Mouse (Mus musculus) gastrocnemius, postnatal 4 days (tissue): Measurements from ENCODE around the gene P2ry13. TPM values are rescaled to one million over a fixed set of nuclear protein-coding genes. Genes with fewer than 3 reads are reported as not detected.

Experiments
- DNase-seq, 2 experiments: peaks; one replicate each; pipeline ENCODE4 v3.0.0; 2021 to 2022; ENCODE audit warnings: low spot score in 2 of 2, mixed read lengths in 2 of 2
- long read RNA-seq, 2 experiments: library from polyadenylated mRNA; stranded (forward); transcript quantifications; one replicate each; pipeline ENCODE4 v2.0.0; 2021
- total RNA-seq, 2 experiments: library from RNA; stranded (reverse); gene quantifications; 2 replicates each; pipeline ENCODE4 v1.2.3; 2021

P2ry13 gene
- 1 to 10 TPM; 1.3 to 2.0 TPM for total RNA-seq
- long read RNA-seq, experiment 1 = 0 reads
- long read RNA-seq, experiment 2 = 0 reads

DNA sequence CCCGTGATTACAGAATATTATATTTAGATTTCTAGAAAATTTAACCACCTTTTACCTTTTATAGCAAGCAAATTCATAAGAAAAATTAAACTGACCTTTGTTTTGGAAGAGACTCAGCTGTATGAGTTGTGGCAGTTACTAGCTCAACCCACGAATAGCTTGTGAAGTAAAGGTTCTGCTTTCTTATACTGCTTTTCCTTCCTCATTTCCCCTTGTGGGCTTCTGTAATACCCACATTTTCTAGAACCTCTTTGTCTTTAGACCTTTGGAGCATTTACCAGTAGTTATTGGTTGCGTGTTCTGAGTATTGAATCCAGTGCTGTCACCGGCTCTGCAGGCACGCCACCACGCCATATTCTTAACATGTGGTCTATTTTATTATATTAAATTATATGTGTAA is at the start of gene P2ry13:
P2ry13 (minus strand) TSS at position 156 of the 400 bp plus-strand sequence.
- no peak for DNase-seq

DNA sequence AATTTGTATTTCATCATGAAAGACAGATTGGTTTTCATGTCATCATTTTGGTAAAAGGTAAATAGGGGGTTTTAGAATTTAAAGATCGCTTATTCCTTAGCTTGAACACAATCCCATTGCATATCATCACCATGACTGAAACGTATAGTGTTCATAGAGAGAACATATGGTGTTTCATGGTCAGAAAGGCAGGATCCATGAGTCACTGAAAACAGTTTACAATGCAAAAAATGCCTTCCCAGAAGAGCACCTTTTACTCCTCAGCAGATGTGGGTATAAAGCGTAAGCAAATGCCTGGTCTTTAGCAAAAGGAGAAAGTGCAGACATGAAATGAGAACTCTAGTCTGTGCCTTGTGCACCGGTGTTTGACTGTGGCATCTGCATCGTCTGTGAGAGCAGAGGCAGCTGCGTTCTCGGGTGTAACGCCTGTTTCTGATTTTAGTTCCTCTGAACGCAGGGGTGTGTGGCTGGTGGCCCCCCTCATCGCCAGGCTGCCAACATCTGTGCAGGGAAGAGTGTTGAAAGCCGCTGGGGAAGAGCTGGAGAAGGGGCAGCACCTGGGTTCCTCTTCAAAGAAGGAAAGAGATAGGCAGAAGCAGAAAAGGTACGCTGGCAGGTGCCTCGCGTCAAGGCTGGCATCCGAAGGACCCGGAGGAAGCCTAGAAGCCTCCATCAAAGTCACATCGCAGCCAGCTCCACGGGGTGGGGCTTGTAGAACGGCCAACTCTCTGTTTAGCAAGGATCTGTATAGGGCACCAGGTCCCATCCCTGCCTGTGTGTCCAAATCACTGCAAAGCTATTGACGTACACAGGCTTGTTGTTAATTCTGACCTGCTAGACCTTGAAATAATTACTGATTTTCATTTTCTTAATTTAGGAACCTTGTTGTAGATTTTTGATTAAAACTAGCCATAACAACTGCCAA is 47.3 kb upstream of the P2ry13 start:
- no peak for DNase-seq

DNA sequence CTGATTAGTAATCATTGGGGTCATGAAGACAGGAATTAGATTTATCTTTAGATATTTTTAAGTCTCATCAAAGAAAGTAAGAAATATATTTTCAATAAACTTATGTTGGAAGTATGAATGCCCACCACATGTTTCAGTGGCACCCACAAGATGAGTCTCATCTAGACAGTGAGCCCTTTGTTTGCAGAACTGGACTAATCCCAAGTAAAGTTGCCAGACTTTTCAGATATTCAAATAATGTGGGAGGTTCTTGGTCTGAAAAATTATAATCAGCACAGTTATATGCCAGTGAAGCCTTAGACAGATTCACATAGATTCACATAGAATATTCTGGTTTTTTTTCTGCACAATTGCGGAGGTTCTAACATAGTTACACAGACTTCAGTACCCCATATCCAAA is 39.8 kb upstream of the P2ry13 start:
- DNase-seq = no peak

DNA sequence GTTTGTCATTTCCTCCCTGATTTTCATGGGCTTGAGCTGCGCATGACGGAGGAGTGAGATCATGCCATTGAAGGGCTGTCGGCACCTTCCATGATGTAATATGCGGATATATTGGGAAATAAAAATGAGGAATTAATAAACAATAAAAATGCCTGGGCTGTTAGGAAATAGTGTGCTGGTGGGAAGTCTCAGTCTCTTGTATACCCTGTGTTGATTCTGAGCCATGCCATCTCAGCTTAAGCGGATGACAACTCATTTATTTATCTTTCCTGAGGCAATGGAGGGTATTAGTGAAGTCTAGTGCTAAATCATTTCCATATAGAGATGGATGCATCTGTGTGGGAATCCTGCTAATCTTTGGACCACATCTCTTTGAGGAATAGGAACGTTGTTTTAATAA is 37.3 kb upstream of the P2ry13 start:
- DNase-seq = no peak

DNA sequence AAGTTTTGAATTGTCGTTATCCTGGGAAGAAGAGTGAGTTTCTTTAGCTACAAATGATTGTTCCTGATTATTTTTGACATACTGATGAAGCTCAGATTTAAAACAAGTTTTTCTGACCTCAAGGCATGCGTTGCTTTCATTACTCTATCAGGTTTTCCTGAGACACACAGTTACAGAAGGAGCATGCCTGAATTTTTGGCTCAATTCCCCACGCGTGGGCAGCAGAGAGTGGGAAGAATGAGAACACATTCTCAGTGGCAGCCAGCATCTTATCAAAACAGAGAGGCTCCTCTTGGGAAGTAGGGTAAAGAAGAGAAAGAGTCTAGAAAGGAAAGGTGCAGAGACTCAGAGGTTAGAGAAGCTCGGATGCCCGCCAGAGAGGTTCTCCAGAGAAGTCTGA is 32.7 kb upstream of the P2ry13 start:
- DNase-seq = no peak

DNA sequence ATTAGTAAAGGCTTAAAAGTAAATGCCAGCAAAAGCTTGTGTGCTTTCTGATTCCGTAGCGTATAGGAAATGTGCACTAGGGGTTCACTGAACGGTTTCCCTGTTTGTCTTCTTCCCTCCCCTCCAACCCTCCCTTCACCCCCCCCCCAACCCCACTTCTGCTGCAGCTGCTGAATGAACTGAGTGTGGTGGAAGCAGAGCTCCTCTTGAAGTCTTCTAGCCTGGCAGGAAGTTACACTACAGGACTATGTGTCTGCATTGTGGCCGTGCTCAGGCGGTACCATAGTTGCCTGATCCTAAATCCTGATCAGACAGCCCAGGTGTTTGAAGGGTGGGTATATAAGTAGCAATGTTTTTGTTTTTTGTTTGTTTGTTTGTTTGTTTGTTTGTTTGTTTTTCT is 24.2 kb upstream of the P2ry13 start:
- no peak for DNase-seq

DNA sequence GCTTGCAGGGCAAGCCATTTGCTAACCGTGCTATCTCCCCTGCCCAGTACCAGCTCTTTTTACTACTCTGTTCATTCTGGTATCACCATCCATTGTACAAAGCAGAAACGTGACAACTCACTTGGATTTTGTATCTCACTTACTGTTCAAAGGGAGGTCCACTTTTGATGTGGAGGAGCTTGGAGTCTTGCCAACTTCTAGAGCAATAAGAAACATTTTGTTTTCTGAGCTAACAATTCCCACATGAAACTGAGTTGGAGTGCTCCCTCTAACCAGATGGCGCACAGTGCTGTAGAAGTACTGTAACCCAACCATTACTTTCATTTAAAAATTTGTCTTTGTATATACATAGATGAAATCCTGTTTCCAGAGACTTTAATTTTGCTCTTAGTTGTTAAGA is 20.2 kb upstream of the P2ry13 start:
- no peak for DNase-seq

DNA sequence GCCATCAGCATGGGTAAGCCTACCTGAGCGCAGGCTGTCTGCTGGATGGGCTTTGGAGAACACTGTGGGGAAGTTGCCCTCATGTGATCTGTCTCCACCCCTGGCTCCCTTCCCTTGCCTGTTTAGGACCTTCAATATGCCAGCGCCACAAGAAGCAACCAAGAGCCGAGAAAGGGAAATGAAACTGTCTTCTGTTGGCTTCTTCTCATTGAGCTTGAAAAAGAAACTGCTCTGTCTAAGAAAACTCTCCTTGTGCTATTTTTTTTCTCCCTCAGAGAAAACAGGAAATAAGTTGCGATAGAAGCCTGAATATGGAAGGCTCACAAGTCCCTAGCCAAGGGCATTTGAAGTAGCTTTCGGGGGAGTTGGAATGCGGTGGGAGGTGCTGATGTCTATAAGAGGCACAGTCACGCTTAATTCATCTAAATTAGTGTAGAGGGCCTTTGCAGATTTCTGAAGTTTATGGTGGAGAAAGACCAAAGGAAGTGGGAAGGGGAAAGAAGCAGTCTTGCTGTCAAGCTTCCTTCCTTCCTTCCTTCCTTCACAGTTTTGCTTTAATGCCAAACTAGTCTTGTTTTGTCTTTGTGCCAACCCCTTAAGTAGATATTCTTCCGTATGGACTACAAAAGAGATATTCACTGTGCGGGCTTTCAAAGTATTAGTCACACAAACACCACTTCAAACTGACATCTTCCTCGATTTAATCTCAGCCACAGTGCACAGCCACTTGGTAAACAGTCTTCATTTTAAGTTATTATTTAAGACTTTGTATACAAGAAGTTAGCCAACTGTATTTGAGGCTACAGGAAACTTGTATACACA is 18.3 kb upstream of the P2ry13 start:
- no peak for DNase-seq

DNA sequence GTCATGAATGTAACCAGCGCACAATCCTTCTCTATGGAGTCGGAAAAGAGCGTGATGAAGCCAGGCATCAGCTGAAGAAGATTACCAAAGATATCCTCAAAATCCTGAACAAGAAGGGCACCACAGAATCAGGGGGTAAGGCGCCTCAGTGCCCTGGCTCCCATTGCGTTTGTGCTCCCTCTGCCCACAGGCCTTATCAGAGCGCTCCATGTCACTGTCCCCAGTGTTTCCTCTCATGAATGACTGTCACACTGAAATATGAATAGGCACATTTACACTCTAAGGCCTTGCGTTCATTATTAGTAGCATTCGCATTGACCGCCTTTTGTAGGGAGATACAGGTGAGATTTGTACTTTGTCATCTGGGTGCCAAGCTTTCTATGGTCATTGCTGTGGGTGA is 17.0 kb upstream of the P2ry13 start:
- DNase-seq = no peak

DNA sequence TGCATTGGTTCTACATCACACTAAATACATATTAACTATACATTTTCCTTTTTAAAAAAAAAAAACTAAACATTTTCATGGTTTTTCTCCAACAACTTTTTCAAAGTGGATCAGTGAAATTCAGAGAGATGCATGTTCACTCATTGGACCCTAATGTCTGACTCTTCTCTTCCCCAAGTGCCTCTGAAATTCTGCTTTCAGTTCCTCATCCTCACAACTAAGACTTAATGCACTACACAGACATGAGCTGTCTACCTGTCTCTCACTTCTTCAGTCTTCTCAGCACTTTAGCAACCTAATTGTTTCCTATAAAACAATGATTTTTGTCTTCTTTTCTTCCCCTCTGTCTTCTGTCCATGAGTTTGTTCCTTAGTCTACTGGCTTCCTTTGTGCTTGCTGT is 14.7 kb upstream of the P2ry13 start:
- DNase-seq = no peak

DNA sequence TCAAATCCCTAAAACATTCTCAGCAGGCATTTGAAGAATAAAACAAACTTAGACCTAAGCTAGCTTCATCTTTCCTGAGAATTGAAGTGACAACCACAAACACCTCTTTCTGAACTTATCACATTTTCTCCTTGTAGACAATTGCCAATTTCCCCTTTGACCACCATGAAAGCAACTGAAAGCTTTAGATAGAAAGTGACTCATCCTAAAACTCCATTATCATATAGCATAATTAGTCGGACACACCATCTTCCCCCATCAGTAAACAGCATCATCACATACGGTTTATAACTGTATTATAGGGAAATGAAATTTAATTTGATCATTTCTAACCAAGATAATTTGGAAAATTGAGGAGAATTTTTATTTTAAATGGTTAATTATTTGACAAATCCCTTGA is 11.6 kb upstream of the P2ry13 start:
- DNase-seq = no peak

DNA sequence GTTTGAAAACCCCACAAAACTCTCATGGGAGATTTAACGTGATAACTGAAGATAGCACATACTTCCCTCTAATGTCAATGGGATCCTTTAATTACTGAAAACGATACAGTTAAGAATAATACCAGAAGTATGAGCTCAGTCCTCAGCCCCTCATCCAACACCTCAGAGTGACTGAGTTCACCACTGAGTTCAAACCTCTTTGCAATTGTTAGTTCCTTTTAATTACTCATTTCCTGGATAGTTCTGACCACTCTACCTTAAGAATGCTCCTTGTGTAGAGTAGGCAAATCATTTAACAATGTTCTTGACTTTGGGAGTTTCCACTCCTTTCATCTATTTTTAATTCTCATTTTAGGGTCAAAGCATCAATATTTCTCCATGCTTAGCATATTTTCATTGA is 8.6 kb upstream of the P2ry13 start:
- DNase-seq = no peak

DNA sequence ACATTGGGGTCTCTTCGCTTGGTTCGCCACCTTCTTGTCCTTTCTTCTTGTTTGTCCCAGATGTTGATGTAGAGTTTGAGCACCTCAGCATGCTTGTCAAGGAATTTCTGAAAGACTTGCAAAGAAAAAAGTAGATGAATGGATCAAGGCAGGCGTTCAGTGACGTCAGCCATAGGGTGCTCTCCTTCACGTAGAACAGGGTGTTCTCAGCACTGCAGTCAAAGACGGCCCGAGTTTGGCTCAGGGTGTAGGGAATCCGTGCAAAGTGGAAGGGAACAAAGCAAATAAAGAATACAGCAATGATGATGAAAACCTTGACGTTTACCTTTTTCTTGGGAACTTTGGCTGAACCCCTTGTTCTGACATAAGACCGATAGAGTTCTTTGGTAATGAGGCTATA is 6.5 kb upstream of the P2ry13 start:
- no peak for DNase-seq

DNA sequence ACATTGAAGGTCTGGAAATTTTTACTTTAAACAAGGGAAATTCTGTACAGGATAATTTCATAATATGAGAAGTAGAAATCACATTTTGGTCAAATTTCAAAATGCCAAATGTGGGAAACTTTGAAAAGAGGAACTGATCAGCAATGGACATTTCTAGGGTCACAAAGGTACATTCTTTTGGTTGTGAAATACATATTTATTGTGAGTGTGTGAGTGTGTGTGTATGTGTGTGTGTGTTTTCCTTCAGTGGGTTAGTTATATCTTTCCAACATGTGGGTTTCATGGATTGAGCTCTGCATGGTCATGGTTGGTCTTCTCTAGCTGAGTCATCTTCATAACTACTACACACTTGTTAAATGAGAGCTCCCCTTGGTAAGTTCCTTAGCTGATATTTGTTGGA is 1.7 kb upstream of the P2ry13 start:
- no peak for DNase-seq

DNA sequence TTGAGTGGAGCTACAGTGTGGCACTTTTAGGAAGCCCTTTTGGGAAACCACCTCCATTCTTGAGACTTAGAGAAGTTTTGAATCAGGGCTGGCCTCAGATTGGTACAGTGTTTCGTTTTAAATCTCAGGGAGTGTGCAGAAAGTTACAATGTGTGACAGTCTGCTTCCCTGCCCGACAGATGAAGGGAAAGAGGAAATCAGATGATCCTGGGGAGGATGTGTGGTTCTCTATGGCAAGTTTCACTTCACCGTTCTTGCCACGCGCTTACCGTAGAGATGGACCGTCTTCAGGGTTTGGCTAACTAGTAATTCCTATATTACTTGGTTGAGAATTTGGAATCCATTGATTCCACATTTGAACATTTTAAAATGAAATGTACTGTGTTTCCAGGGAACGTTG is 1.1 kb upstream of the P2ry13 start:
- DNase-seq = no peak

DNA sequence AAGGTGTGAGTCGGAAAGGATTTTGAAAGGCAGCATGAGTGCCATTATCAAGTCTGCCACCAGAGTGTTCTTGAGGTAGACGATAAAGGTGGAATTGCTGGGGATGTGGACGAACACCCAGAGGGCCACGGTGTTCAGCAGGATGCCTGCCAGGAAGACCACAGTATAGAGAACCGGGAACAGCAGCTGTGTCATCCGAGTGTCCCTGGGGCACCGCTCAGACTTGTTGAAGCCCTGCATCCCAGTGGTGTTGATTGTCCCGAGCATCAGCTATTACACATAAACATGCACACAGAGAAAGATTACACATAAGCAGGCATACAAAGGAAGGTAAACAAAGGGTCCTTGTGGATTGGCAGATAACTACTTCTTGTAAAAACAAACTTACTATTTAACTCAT is 593 bp downstream of the P2ry13 start:
- no peak for DNase-seq

DNA sequence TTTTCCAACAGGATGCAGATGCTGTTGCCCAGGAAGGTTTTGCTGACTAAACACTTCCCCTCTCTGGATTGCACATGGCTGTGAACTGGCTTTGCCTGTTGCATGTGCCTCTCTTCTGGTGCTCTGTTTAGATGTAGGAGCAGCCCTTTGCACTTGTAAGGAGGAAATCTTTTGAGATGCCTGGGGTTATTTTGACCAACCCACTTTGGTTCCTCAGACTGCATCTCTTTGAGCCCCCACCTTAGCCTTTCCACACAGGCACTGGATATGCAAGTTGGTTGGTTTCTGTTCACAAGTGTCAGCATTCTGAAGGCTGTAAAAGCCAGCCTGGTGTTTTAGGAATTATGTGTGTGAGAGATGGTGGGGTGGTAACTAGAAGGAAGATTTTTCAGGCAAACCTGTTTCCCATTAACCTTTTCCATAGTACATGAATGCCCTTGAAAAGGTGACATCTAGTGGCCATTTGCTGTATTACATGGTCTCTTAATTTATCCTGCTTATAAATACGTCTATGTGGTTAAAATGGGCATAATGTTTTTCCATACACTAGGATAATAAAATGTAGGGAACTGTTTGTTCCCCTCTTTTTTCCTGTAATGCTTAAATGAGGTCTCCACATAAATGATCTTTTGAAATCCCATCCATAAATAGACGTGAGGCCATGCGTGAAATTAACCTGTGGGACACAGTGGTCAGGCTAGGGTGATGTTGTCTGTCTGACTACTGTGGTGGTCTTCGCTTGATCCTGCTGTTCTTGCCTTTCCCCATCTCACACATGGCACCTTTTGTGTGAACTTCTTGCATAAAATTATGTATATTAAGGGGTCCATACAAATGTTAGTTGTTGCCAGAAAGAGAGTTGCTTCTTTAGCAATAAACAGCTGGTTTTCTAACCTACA is 1.8 kb downstream of the P2ry13 start:
- no peak for DNase-seq

DNA sequence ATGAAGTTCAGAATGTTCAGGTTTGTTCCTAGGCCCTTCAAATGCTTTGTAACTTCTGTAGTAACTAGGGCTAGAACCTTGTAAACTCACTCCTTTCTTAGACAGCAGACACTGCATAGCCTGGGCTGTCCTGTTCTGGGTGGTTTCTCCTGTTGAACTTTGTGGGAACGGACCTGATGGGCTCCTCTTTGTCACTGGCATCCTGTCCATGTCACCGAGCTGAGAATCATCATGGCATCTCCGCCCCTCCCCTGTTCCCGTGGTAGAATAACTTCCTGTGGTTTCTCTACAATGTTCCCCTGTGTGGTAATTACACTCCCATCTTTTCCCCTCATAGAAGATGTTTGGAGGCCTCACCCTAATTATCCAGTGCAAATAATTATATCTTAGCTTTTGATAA is 4.7 kb downstream of the P2ry13 start:
- no peak for DNase-seq

DNA sequence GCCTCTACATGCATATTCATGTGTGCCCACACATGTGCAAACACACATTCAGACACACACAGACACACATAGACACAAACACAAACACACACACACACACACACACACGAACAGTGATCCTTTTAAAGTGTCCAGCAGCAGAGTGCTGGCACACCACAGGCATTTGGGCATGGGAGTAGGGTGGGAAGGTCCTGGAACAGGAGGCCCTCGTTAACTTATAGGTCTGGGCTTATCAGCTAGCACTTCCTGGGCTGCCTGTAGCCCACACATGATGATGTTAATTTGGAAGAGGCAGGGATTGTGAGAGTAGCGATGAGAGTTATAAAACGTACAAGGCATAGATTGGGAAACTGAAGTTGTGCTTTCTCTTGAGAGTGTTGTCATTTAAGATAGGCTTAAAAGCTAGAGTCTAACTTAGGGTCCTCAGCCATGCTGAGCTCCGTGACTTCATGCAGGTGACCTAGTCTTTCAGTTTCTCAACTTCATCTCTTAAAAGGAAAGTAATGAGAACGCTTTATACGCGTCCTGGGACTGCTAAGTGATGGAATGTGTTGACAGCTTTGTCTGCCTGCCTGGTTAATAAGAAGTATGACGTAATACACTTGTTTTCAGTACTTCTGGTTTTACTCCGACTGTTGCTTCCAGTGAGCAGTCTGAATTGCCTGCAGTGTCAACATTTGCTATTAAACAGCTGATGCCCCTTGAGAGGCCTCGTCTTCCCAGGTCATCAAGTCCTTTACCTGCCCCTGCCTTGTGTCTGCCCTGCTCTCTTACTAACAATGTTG is 5.8 kb downstream of the P2ry13 start:
- no peak for DNase-seq

DNA sequence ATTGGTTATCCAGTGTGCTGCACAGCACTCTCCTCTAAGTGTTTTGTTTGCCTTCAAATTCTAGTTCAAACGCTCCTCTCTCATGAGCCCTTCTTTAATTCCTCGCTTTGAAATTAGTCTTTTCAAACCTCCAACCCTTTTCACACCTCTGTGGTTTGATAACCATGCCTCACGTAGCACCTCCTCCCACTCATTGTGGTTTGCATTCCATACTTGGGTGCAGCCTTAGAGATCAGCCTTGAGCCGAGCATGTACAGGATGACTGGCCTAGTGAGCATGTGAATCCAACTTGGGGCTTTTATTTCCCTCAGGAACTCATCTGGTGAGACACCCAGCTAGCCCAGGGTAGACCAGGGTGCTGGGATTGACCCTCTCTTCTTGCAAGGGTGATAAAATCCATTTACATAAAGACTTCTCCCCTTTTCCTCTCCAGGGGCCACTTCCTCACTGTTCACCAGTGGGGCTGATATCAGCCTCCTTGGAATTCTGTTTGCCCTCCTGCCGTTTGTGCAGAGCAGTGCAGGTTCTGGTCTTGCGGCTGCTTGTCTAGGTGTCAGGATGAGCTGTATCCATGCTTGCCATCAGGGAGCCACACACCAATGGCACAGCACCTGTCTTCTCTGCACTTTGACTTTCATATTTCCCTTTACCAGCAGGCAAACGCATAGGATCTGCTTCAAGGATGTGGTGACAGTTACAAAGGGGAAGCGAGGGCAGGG is 6.7 kb downstream of the P2ry13 start:
- DNase-seq = no peak
